Mouse (Mus musculus) E14TG2a.4 (cell line): ENCODE measurements around the gene Fbxo48.

Experiments used
- H3K27me3 ChIP-seq: 2 replicates; pipeline ENCODE4 v1.6.1; 2014; ENCODE audit warnings: low read length, control low read depth; ENCODE audit not compliant: insufficient read depth
- H3K36me3 ChIP-seq: 2 replicates; pipeline ENCODE4 v1.6.1; 2014; ENCODE audit warnings: low read length, control low read depth; ENCODE audit not compliant: insufficient read depth
- H3K4me1 ChIP-seq: replicated peaks from 2 replicates; pipeline ENCODE4 v1.6.1; 2014; ENCODE audit warnings: low read depth, low read length, control low read depth
- H3K4me3 ChIP-seq: replicated peaks from 2 replicates; pipeline ENCODE4 v1.5.1; 2014; ENCODE audit warnings: mild to moderate bottlenecking, low read length
- H3K9me3 ChIP-seq: 2 replicates; pipeline ENCODE4 v1.6.1; 2014; ENCODE audit warnings: low read length, control low read depth
- CTCF ChIP-seq: conservative IDR thresholded peaks from 2 replicates; pipeline ENCODE4 v1.5.1; 2014; ENCODE audit warnings: low read length
- NANOG ChIP-seq: IDR thresholded peaks from 2 replicates; pipeline ENCODE4 v1.6.1; 2014; ENCODE audit warnings: borderline replicate concordance, low read length, mixed read lengths
- POU5F1 ChIP-seq: IDR thresholded peaks from 2 replicates; pipeline ENCODE4 v1.6.1; 2014; ENCODE audit warnings: low read length, borderline replicate concordance

The Fbxo48 gene

DNA sequence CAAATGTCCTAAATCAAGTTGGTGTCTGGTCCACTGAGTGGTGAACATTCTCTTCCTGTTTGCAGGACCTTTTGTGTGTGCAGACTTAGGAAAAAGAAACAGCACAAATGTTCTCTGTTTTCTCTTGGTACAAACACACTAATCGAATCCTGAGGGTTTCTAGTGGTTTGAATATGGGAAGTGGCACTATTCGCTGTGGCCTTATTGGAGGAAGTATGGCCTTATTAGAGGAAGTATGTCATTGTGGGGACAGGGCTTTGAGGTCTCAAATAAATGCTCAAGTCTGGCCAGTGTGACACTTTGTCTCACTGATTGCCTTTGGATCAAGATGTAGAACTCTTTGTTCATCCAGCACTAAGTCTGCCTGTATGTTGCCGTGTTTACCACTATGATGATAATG lies 19.0 kb upstream of the Fbxo48 start:
- Histone ChIP-seq H3K36me3 (no peaks in the 10 kb centered on the region), H3K27me3 (no peaks in the 10 kb centered on the region), H3K4me1 (peaks cover 4% of the 10 kb centered on the region; the same call in 1 of the 2 replicates), H3K9me3 (no peaks in the 10 kb centered on the region), H3K4me3 (no peak overlapping the region)
- TF ChIP-seq POU5F1 (no peak), CTCF (no peak), NANOG (no peak)

DNA sequence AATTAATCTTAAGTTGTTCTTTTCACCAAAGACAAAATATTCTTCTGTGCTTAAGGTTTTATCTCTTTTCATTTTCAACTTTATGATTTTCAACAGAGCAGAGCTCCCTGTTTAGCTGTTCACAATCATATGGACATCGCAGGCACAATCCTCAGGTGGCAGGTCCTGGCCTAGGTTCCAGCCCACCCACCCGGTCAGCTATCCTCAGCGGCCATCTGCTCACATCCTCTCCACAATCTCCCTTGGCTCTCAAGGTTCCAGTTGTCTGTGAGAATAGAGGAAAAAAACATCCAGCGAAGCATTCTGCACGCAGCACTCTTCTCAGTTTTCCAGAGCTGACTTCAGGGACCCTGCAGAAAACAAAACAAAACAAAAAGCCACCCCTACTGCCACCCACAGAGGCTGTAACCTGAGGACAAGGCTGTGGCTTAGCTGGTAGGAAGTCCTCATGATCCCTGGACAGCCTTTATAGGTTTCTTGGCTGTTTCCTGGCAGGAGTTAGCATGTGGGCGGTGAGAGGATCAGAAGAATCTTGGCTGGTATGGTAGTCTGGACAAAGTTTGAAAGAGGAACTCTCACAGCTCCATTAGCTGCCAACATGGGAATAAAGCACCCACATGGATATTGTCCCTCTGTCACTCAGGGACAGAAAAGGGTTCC lies 15.5 kb upstream of the Fbxo48 start:
- Histone ChIP-seq H3K9me3 (no peaks in the 10 kb centered on the region), H3K4me3 (no peak overlapping the region), H3K36me3 (no peaks in the 10 kb centered on the region), H3K4me1 (peaks cover 4% of the 10 kb centered on the region; the same call in 1 of the 2 replicates), H3K27me3 (no peaks in the 10 kb centered on the region)
- TF ChIP-seq POU5F1 = no peak
- no peak for TF ChIP-seq CTCF
- no peak for TF ChIP-seq NANOG

DNA sequence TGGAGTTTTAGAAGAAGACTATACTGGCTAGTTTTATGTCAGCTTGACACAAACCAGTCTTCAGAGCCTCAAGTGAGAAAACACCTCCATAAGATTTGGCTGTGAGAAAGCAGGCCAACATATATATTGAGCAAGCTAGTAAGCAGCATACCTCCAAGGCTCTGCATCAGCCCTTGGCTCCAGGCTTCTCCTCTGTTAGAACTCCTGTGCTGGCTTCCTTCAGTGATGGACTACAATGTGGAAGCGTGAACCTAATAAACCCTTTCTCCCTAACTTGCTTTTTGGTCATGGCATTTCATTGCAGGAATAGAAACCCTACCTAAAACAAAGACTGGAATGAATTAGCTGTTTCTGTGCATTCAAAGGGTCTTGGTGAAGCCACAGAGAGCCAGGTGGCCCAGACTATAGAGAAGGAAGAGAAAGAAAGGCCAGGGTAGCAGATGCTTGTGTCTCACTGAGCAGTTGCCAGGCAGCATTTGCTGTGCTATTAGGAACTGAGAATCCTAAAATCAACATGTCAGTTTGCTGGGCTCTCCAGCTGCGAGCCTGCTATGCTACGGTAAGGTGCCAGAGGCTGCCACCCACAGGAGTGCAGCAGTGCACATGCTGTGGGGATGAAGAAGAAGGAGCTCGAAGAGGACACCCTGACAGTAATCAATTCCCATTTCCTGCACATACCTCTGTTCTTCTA lies 9.9 kb upstream of the Fbxo48 start:
- H3K36me3 ChIP-seq = no peaks in the 10 kb centered on the region
- no peaks in the 10 kb centered on the region for H3K27me3 ChIP-seq
- no peak overlapping the region for H3K4me3 ChIP-seq
- H3K4me1 ChIP-seq = no peaks in the 10 kb centered on the region
- TF ChIP-seq POU5F1 (no peak), NANOG (no peak)
- H3K9me3 ChIP-seq = no peaks in the 10 kb centered on the region

DNA sequence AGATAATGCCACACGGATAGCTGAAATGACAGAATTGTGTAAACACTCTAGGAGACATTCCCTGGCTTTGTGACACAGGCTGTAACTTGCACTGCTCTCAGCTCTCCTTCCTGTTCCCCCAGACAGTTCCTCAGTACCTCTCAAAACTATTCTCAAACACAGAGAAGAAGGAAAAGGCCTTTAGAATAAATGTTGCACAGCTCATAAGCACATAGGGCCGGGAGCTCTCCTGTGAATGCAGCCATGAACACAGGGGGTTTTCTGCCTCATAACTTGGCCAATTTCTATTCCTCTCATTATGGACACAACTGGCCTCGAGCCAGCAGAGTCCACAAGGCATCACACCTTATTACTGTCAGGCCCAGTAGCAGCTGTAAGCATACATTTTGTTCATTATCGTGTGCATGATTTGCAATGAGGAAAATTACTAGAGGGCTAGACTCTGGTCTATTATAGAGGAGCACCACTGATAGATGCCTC lies 9.2 kb upstream of the Fbxo48 start:
- TF ChIP-seq NANOG (no peak), CTCF (no peak), POU5F1 (no peak)
- Histone ChIP-seq H3K9me3 (no peaks in the 10 kb centered on the region), H3K36me3 (no peaks in the 10 kb centered on the region), H3K4me1 (no peaks in the 10 kb centered on the region), H3K4me3 (no peak overlapping the region), H3K27me3 (no peaks in the 10 kb centered on the region)

DNA sequence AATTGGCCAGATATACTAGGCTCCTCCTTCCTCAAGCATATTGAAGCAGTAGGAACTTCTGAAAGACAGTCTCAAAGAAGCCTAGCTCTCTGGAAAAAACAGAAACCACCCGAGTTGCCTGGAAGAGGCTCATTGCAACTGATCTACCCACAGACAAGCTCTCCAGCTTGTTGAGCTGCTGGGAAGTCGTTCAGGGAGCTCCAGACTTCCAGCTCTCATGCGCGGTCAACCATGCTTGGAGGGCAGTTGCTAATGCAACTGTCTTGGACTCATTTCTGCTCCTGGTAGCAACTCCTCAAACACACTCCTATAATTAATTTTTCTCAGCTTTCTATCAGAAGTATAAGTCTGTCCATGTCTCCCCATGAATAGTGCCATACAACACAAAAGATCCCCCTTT lies 8.2 kb upstream of the Fbxo48 start:
- no peaks in the 10 kb centered on the region for H3K27me3 ChIP-seq
- no peaks in the 10 kb centered on the region for H3K9me3 ChIP-seq
- 0 out of 2 replicates have a peak, but pooled peaks cover under 1% of the 10 kb centered on the region for H3K4me1 ChIP-seq
- TF ChIP-seq CTCF = no peak
- no peak for TF ChIP-seq POU5F1
- no peak for TF ChIP-seq NANOG
- no peak overlapping the region for H3K4me3 ChIP-seq
- no peaks in the 10 kb centered on the region for H3K36me3 ChIP-seq

DNA sequence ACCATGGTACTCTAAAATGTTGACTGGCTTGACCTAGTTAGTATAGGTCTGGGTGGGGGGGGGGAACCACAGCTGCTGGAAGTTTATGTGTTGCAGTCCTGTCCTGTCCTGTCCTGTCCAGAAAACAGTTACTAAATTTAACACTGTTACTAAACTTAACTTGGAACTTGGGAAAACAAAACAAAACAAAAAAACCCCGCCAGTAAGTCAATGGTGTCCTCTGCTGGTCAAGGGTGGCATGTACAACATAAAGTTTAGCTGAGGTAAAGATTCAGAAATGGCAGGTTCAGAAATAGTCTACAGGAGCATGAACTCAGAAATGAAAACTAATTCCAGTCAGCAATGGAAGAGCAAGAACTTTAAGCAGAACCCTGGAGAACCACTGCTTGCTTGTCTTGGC lies 2.4 kb upstream of the Fbxo48 start:
- TF ChIP-seq CTCF (peak; percentile 96), NANOG (no peak)
- Histone ChIP-seq H3K36me3 (no peaks in the 10 kb centered on the region), H3K9me3 (no peaks in the 10 kb centered on the region), H3K4me3 (no peak overlapping the region), H3K27me3 (no peaks in the 10 kb centered on the region), H3K4me1 (peaks cover 32% of the 10 kb centered on the region)

DNA sequence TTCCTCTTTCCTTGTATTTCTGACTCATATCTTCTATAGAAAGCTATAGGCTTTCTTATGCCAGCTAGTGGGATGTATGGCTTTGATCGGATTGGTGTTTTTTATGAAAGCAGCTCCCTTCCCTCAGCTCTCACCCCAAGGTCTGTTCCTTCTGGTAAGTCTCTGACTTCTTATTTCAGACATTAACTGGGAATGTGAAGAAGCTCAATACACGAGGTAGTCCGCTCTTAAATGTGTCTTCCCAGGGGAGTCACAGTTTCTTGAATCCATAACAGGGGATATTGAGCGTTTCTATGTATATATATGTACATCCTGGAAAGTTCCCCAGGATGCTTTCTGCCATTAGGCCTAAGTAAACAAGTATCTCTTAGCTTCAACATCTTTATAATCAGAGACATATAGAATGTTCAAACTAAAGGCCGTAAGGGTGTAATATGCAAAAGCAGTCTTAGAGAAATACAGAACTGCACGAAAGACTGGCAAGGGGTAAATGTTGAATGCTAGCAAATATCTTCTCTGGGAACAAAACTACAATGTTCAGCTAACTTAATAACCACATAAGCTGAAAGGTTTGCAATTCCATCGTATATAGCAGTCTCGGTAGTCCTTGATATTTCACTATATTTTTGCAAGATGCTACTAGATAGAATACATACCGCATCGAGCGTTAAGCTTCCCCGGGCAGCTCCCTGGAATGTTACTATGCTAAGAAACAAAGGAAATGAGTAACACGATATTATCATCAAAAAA lies 774 bp upstream of the Fbxo48 start:
- TF ChIP-seq NANOG = no peak
- TF ChIP-seq POU5F1 = no peak
- no peak for TF ChIP-seq CTCF
- H3K36me3 ChIP-seq = no peaks in the 10 kb centered on the region
- no peaks in the 10 kb centered on the region for H3K9me3 ChIP-seq
- peak overlapping the region; percentile 76 for H3K4me3 ChIP-seq
- H3K4me1 ChIP-seq = peaks cover 32% of the 10 kb centered on the region
- no peaks in the 10 kb centered on the region for H3K27me3 ChIP-seq

DNA sequence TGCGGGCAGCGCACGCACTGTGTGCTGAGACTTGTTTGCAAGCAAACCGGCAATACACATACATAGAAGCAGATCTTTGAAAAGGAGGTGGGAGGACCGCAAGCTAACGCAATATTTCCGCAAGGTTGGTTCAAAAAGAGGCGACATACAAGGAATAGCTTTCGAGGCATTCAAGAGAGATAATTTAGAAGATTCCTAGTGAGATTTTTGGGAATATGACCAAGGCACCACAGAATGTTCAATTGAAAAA lies 511 bp downstream of the Fbxo48 start:
- no peaks in the 10 kb centered on the region for H3K9me3 ChIP-seq
- peaks cover 32% of the 10 kb centered on the region for H3K4me1 ChIP-seq
- peak overlapping the region; percentile 90 for H3K4me3 ChIP-seq
- no peaks in the 10 kb centered on the region for H3K27me3 ChIP-seq
- TF ChIP-seq CTCF = no peak
- TF ChIP-seq POU5F1 = no peak
- TF ChIP-seq NANOG = no peak
- 0 out of 2 replicates have a peak, but pooled peaks cover 6% of the 10 kb centered on the region for H3K36me3 ChIP-seq
